Mouse (Mus musculus) monocyte, adult 5-6 weeks (primary cell): Measurements from ENCODE around the gene Ccdc146. TPM values are rescaled to one million over a fixed set of nuclear protein-coding genes. Genes with fewer than 3 reads are reported as not detected.
"Not testable (repeated sequence)": the region's sequence is repeated elsewhere in the genome, so short reads cannot be mapped to it uniquely, and the experiment has no call there.

ENCODE experiments used
- ATAC-seq: fragments of 153-309, 156-312 bp; replicated peaks from 2 replicates; pipeline ENCODE4 v1.8.0; 2017; ENCODE audit warnings: mild to moderate bottlenecking; ENCODE audit not compliant: low TSS enrichment, insufficient number of reproducible peaks, severe bottlenecking, poor library complexity, low FRiP score
- total RNA-seq: library from RNA; stranded (forward); fragments of 200-1000, 200-491, 200-594 nt; gene quantifications from 3 replicates; pipeline ENCODE4 v1.2.3, GENCODE M21; 2017

Gene Ccdc146
- total RNA-seq, 1 experiment from 2014 or later = not detected

- no peak for ATAC-seq
Measured at GRCm38 (mm10) chr5:21358648-21359047, 65.8 kb downstream of the Ccdc146 start.

DNA sequence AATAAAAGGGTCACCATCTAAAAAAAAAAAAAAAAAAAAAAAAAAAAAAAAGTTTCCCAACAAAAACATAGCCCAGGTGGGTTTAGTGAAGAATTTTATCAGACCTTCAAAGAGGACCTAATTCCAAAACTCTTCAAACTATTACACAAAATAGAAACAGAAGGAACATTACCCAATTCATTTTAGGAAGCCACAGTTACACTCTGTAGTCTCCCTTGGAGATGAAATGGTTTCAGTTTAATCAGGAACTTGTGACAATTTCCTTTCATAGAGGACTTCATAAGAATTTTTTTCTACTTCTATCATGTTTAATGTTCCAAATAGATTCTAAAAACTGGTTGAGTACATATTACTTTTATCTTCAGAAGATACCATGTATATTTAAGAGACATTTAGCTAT, 72.8 kb downstream of the Ccdc146 start:
- no peak for ATAC-seq

DNA sequence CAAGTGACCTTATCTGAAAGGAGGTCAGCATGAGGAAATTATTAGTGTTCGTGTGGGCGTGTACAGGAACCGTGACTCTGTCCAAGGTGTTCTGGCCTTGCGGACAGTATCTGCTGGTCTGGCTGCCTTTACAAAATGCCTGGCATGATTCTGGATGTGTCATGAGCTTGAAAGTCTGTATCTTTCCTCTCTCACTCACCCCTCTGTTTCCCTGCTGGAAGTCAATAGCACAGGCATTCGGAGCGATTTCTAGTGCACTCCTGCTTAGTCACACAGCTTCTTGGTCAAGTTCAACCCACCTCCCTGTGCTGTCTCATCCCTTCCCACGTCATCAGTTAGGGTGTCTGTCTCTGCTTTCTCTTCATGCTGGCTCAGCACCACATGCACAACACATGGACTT, 76.1 kb downstream of the Ccdc146 start:
- ATAC-seq = no peak

DNA sequence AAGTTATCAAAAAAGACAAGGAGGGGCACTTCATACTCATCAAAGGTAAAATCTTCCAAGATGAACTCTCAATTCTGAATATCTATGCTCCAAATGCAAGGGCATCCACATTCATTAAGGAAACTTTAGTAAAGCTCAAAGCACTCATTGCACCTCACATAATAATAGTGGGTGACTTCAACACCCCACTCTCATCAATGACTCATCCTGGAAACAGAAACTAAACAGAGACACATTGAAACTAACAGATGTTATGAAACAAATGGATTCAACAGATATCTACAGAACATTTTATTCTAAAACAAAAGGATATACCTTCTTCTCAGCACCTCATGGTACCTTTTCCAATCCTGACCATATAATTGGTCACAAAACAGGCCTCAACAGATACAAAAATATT, 82.2 kb downstream of the Ccdc146 start:
- not testable (repeated sequence) for ATAC-seq

GRCm38 (mm10) chr5:21332119-21332518, 92.4 kb downstream of the Ccdc146 start:
- peak; percentile 78 for ATAC-seq

DNA sequence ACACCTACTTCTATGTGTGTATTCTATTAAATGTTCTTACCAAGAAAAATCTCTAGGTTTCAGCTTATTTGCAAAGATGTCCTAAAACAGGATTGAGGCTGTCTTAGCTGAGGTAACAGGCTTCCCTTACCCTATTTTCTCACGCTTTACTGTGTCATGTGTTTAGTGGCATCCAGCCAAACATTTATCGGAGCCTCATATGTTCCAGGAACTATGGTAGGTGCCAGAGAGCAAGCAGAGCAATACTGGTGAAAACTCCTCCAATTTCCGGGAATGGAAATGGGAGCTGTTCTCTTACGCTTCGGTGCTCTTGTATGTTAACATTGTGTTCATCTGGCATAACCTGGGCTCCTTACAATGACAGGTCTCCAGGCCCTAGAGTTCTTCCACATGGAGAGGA, 92.8 kb downstream of the Ccdc146 start:
- 0 out of 2 replicates have a peak, but pooled peaks have one; percentile 11 for ATAC-seq

DNA sequence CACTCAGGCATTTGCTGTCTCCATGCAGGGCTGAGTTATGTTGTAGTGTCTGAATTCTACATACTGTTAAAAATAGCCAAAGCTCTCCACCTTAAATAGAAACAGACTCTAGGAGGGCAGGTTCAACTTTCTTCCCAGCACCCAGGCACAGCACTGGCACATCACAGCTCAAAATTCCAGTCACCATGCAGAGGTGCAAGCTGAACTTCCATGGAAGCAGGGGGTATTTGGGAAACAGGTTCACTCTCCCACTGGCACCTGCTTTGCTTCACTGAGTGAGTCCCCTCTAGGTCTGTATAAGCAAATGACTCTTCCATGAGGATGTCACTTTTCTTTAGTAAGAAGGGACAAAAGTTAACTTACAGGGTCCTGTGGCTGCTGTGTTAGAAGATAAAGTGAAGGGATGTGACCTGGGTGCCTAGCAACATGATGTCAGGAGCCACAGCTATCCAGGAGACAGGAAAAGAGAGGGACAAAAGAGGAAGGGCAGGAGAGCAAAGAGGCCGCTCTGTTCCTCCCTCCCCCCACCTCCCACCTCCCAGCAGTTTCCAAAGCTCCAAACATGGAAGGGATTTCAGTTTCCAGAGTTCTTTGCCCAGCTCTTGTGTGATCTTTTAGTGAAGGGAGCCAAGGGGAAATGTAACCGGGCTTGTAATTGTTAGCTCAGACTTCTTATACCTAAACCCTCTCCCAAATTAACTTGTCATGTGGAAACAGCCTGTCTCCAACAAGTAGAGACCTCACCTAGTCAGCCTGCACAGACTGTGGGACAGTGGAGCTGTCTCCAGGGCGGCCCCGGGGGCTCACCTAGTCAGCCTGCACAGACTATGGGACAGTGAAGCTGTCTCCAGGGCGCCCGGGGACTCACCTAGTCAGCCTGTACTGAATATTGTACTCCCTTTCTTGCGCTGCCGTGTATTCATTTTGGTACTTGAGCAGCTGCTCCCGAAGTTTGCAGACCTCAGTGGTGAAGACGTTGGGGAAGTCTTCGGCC, 94.5 kb downstream of the Ccdc146 start:
- ATAC-seq = no peak

GRCm38 (mm10) chr5:21328560-21328959, 95.9 kb downstream of the Ccdc146 start:
- ATAC-seq = no peak

DNA sequence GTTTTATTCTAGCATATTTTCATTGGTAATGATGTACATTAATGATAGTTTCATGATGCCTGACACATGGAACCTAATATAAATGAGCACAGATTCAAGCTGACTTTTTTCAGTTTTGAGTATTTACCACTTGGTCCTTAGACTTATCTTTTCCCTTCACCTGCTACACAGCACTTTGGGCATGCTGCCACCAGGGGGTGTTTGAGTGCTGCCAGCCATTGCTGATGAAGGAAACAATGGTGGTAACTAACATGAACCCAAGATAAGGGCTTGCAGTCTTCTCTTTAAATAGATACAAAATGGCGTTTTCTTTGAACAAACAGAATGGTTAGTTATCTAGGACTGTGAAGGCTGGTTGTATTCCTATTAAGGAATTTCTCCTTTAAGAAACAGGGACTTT, 98.0 kb downstream of the Ccdc146 start:
- peak; percentile 82 for ATAC-seq

GRCm38 (mm10) chr5:21320138-21320537, 104.3 kb downstream of the Ccdc146 start:
- ATAC-seq = no peak

DNA sequence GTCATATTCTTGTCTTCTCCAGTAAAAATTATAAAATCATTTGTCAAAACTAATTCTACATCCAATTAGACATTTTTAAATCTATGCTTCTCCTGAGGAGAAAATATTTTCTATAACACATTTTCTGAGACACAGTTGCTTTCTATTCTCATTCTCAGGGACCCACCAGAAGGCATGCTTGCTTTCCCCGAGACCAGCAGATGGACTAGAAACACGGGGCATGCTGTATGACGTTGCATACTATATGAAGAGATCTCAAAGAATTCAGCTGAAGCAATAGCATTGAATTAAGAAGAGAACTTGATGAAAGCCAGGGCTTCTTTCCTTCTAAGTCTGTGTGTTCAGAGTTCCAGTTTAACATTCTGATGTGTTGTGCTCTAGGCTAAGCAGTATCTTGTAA, 109.8 kb downstream of the Ccdc146 start:
- ATAC-seq = no peak

DNA sequence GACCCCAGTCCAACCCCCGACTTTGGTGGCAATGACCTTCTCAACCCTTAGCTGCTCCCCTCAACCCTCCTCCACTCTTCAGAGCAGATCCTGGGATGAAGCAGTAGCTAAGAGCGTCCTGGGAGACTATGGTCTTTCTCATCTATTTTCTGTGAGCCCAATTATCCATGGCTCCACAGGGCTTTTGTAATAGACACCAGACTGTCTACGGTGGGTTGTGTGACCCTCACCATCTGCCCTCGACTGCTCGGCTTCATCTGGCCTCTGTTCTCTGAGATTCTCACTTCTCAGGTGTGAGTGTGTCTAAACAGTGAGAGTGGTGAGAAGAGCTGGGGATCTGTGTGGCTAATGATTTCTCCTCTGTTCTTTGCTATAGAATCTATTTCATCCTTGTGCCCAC, 117.3 kb downstream of the Ccdc146 start:
- no peak for ATAC-seq

- ATAC-seq = no peak
Measured at GRCm38 (mm10) chr5:21301011-21301410, 123.5 kb downstream of the Ccdc146 start.

- ATAC-seq = no peak
Measured at GRCm38 (mm10) chr5:21300058-21300457, 124.4 kb downstream of the Ccdc146 start.

GRCm38 (mm10) chr5:21299076-21299755, 125.3 kb downstream of the Ccdc146 start:
- no peak for ATAC-seq

DNA sequence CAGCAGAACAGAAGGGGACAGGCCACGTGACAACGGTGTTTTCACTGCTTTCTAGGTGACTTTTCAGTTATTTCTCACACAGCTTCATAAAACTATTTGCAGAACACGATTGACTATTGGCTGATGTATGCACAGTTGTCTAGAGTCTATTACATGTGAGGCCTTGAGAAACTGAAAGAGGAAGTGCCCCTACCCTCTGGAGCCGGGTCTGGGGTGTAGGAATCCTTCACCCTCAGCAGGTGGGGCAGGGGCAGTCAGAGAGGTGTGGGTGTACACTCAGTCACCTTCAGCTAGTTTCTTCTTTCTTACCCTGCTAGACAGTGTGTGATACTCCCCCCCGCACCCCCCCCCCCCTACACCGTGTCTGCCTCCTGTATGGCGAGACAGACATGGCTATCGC, 128.8 kb downstream of the Ccdc146 start:
- peak; percentile 54; the same call in 1 of the 2 replicates for ATAC-seq

DNA sequence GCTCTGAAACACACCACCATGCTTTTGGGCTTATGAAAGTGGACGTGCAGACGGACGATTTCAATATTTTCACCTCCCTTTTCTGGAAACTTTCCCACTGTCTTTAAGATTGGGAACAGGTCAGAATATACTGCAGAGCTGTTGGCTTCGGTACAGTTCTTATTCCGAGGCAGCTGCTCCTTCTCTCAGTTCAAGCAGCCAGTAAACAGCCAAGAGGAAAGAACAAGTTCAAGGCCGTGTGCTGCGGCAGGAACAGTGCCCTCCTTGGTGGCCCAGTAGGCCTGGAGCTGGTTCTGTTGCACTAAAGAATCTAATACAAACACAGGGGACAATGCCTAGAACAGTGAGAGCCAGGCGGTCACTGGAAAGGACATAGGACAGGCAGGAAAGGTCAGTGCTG, 133.9 kb downstream of the Ccdc146 start:
- ATAC-seq = no peak

- ATAC-seq = no peak
Measured at GRCm38 (mm10) chr5:21288658-21289435, 135.6 kb downstream of the Ccdc146 start.
